Mouse (Mus musculus) bone marrow, adult 2 months (tissue): ENCODE results near the gene Eya4. TPM values are rescaled to one million over a fixed set of nuclear protein-coding genes. Genes with fewer than 3 reads are reported as not detected.

Experiments used
- H3K27ac ChIP-seq: fragments of 200-500 bp; 2 replicates; pipeline ENCODE4 v1.5.1; 2012; ENCODE audit warnings: low read depth, mild to moderate bottlenecking, control low read depth, inconsistent platforms, low read length; ENCODE audit not compliant: control insufficient read depth, poor library complexity, insufficient read depth
- H3K4me1 ChIP-seq: fragments of 200-500 bp; 2 replicates; pipeline ENCODE4 v1.6.1; 2011; ENCODE audit warnings: low read length; ENCODE audit not compliant: control insufficient read depth, insufficient read depth
- H3K4me3 ChIP-seq: fragments of 200-500 bp; replicated peaks from 2 replicates; pipeline ENCODE3; 2011; ENCODE audit warnings: mild to moderate bottlenecking, low read depth, low read length, control low read depth; ENCODE audit not compliant: control insufficient read depth
- CTCF ChIP-seq: fragments of 200-500 bp; IDR thresholded peaks from 2 replicates; pipeline ENCODE4 v1.5.1; 2011; ENCODE audit warnings: low read length, control low read depth; ENCODE audit not compliant: control insufficient read depth, insufficient read depth
- POLR2A ChIP-seq: fragments of 200-500 bp; IDR thresholded peaks from 2 replicates; pipeline ENCODE4 v1.6.1; 2011; ENCODE audit warnings: low read depth, mild to moderate bottlenecking, control low read depth, low read length, borderline replicate concordance; ENCODE audit not compliant: control insufficient read depth
- WGBS: fragments of 180-500 bp; shearing (Covaris S2); methylation state at CpG from one replicate; pipeline ENCODE4 v1.1.7; 2018; 5-methylcytosine and 5-hydroxymethylcytosine counted together
- polyA plus RNA-seq: library from polyadenylated mRNA; stranded (reverse); fragments of >200 nt; gene quantifications from 2 replicates; pipeline ENCODE4 v1.2.4, GENCODE M21; 2011; ENCODE audit warnings: low replicate concordance; ENCODE audit not compliant: missing spikeins, insufficient read depth, insufficient read length

Gene Eya4
- polyA plus RNA-seq = 0.93 and 1.1 TPM in 2 replicates

DNA sequence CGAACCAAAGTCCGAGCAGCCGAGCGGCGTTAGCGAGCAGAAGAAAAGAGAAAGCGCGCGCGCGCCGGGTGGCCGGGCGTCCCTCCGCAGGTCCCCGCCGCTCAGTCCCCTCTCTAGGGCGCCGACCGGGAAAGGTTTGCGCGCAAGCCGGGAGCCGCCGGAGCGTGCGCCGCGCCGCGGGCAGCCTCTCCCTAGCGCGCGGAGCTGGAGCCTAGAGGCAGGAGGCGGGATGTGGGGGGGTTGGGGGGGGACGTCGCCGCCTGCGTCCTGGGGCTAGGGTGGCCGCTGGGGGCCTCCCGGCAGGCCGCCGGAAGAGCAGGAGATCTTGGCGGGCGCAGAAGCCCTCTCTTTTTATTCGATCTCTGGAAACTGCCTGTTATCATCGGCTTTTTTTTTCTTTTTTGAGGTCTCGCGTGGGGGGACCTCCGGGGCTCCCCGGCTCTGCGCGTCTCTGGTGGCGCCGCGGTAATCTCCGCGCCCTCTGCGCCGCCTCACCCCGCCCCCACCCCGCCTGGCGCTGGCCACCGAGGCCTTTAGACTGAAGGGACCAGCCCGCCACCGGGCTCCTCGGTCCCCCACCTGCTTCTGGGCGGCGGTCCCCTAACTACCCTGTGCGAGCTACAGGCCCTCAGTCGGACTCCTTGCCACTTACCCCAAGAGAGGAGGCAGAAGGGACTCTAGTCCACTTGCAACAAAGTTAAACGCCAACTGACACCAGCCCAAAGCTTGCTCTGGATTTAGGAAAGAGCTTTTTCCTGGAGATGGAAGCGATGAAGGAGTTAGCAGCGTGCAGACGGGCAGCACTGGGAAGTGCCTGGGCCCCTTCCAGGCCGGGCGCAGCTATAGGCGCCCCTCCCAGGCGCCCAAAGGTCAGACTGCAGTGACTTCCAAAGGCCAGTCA is at the start of gene Eya4:
TSS of gene Eya4 (minus strand) at position 776 of the 901 bp plus-strand sequence.
- Histone ChIP-seq H3K4me1 (no peaks in the 10 kb centered on the region), H3K27ac (no peak within 1 kb of the TSS), H3K4me3 (no peak within 1 kb of the TSS)
- no peak for TF ChIP-seq CTCF
- TF ChIP-seq POLR2A = no peak
- WGBS = 8% methylated on average over 76 of the region's 79 CpGs

DNA sequence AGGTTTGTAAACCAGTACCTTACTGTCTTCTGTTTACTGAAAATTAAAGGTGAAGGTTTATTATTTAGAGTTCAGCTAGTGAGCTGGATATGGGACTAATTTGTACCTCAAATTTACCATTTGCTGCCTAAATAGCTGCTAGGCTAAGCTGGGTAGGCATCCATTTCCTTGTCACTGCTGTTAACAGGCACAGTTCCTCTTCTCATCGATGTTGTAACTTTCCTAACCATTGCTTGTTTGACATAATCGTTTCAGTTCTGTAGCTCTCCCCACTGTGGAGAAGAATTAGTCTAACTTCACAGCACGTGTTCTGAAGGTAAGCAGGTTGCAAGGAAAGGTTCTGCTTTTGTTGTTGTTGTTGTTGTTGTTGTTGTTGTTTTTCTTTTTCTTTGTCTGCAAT is 44.8 kb upstream of the Eya4 start:
- 10% methylated on average over 3 of the region's 3 CpGs for WGBS
- TF ChIP-seq CTCF (no peak), POLR2A (no peak)
- H3K4me1 ChIP-seq = no peaks in the 10 kb centered on the region

DNA sequence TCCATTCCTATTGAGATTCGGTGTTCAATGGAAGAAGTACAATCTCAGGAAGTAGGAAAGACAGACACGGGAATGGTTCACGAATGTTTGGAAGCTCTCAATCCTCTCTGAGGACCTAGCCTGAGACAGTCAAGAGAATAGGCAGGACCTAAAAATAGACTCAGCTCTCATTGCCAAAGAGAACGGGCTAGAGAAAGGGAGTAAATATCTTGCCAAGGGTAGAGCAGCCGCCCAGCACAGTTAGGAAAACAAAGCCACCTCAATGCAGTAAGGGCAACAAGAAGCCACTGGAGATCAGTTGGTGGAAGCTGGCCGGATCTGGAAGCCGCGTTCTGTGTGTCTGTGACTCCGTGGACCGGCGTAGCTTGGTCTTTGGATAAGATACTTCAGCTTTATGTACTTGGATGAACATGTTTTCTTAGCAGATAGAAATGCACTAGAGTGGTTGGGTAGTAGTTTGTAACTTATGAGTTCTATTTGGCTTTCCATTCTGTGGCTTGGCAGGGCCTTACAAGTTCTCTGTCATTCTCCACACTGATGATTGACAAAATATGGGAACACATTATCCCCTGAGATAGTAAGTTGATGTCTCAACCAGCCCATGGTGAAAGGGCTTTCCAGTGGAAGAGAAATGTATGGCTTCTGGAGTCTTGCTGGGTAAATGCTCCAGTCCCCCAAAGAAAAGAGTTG is 44.1 kb upstream of the Eya4 start:
- TF ChIP-seq POLR2A (no peak), CTCF (no peak)
- H3K4me3 ChIP-seq = no peak overlapping the region
- WGBS = 69% methylated on average over 11 of the region's 11 CpGs
- H3K27ac ChIP-seq = no peak overlapping the region; the same call in 1 of the 2 replicates
- H3K4me1 ChIP-seq = no peaks in the 10 kb centered on the region

More for the DNA sequence above, 44.8 kb upstream of the Eya4 start:
- Histone ChIP-seq H3K27ac (no peak overlapping the region), H3K4me3 (no peak overlapping the region)

GRCm38 (mm10) chr10:23394152-23394551 is 43.6 kb upstream of the Eya4 start:
- Histone ChIP-seq H3K4me3 (no peak overlapping the region), H3K4me1 (no peaks in the 10 kb centered on the region), H3K27ac (no peak overlapping the region)
- TF ChIP-seq CTCF = no peak
- WGBS = 50% methylated on average over 6 of the region's 6 CpGs

DNA sequence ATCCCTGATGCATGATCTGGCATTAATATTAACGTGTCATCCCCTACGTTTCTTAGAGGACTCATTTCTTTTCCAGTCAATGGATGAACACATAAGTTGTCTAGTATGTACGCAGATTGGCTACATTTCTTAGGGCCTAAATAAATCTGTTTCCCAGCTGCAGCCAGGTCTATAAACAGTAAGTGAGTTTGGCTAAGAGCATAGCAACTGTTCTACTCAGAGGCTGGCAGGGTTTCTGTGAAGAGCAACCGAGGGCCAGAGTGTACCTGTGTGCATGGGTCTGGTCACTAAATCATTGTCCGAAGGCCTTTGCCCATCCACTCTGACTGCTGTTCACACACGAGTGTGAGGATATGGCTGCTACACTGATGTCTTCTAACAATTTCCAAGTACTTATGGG is 13.3 kb upstream of the Eya4 start:
- TF ChIP-seq CTCF (no peak), POLR2A (no peak)
- Histone ChIP-seq H3K4me1 (no peaks in the 10 kb centered on the region), H3K27ac (no peak overlapping the region), H3K4me3 (no peak overlapping the region)
- 72% methylated on average over 6 of the region's 6 CpGs for WGBS

GRCm38 (mm10) chr10:23349392-23350010 is 1.1 kb downstream of the Eya4 start:
- 3% methylated on average over 31 of the region's 33 CpGs for WGBS
- Histone ChIP-seq H3K4me3 (no peak overlapping the region), H3K27ac (no peak overlapping the region), H3K4me1 (no peaks in the 10 kb centered on the region)
- TF ChIP-seq POLR2A (no peak), CTCF (no peak)

DNA sequence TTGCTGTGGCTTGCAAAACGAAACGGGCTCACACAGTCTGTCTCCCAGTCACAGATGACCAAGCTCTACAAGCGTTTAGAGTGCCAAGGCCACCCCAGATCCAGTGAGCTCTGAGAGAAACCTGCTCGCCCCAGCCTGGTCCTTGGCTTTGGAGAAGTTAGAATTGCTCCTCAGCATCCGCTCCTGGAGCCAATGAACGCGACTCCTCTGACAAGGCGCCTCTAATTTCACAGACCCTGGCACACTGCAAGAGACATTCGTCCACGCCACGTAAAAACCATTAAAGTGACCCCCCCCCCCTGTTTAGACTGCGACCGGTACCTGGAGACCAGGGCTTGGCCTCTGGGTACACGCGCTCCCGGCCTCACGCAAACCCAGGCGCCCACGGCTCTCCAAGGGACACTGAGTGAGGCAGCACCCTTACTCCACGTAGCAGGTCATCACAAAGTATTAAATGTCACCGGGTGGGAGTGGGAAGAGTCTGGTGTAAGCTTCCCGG is 1.6 kb downstream of the Eya4 start:
- Histone ChIP-seq H3K4me3 (no peak overlapping the region), H3K4me1 (no peaks in the 10 kb centered on the region), H3K27ac (no peak overlapping the region)
- no peak for TF ChIP-seq POLR2A
- 4% methylated on average over 22 of the region's 22 CpGs for WGBS
